Mouse (Mus musculus) splenic B cell, adult 2 months (primary cell): Measurements from ENCODE around the gene Socs7.
"Not testable (repeated sequence)": the region's sequence is repeated elsewhere in the genome, so short reads cannot be mapped to it uniquely, and the experiment has no call there.

Experiments
- DNase-seq: peaks from one replicate; pipeline ENCODE4 v3.0.0-alpha.2; 2011; ENCODE audit warnings: low read depth, low spot score
- H3K27me3 ChIP-seq: 2 replicates; pipeline ENCODE4 v1.6.1; 2012; ENCODE audit warnings: mild to moderate bottlenecking, low read length, moderate library complexity, mixed read lengths; ENCODE audit not compliant: control insufficient read depth, poor library complexity, insufficient read depth, severe bottlenecking
- H3K36me3 ChIP-seq: 2 replicates; pipeline ENCODE4 v1.6.1; 2012; ENCODE audit warnings: mild to moderate bottlenecking, low read length, moderate library complexity, mixed read lengths; ENCODE audit not compliant: control insufficient read depth, poor library complexity, insufficient read depth, severe bottlenecking

The Socs7 gene

GRCm38 (mm10) chr11:97355247-97355646 lies 7.1 kb upstream of the Socs7 start:
- Histone ChIP-seq H3K36me3 (no peaks in the 10 kb centered on the region), H3K27me3 (no peaks in the 10 kb centered on the region)
- no peak for DNase-seq

GRCm38 (mm10) chr11:97357663-97358062 lies 4.7 kb upstream of the Socs7 start:
- not testable (repeated sequence) for H3K36me3 ChIP-seq, H3K27me3 ChIP-seq
- peak; percentile 92 for DNase-seq

GRCm38 (mm10) chr11:97362649-97362942 lies 245 bp downstream of the Socs7 start:
- DNase-seq = no peak
- no peaks in the 10 kb centered on the region for H3K27me3 ChIP-seq
- H3K36me3 ChIP-seq = no peaks in the 10 kb centered on the region

GRCm38 (mm10) chr11:97362943-97363643 lies 742 bp downstream of the Socs7 start:
- Histone ChIP-seq H3K27me3 (no peaks in the 10 kb centered on the region), H3K36me3 (no peaks in the 10 kb centered on the region)
- DNase-seq = peak; percentile 42

GRCm38 (mm10) chr11:97363644-97363995 lies 1.3 kb downstream of the Socs7 start:
- H3K27me3 ChIP-seq = no peaks in the 10 kb centered on the region
- DNase-seq = no peak
- no peaks in the 10 kb centered on the region for H3K36me3 ChIP-seq

GRCm38 (mm10) chr11:97365556-97365955 lies 3.2 kb downstream of the Socs7 start:
- no peaks in the 10 kb centered on the region for H3K36me3 ChIP-seq
- DNase-seq = no peak
- H3K27me3 ChIP-seq = no peaks in the 10 kb centered on the region

GRCm38 (mm10) chr11:97368501-97368900 lies 6.2 kb downstream of the Socs7 start:
- no peak for DNase-seq
- H3K36me3 ChIP-seq = no peaks in the 10 kb centered on the region

GRCm38 (mm10) chr11:97370329-97371091 lies 8.2 kb downstream of the Socs7 start:
- no peaks in the 10 kb centered on the region for H3K27me3 ChIP-seq
- DNase-seq = no peak
- H3K36me3 ChIP-seq = 0 out of 2 replicates have a peak, but pooled peaks cover 2% of the 10 kb centered on the region

More at GRCm38 (mm10) chr11:97368501-97368900, 6.2 kb downstream of the Socs7 start:
- H3K27me3 ChIP-seq = no peaks in the 10 kb centered on the region

- H3K27me3 ChIP-seq = no peaks in the 10 kb centered on the region
- H3K36me3 ChIP-seq = peaks cover 4% of the 10 kb centered on the region; the same call in 1 of the 2 replicates
- no peak for DNase-seq
Observed at GRCm38 (mm10) chr11:97372159-97372864, 10.0 kb downstream of the Socs7 start.

GRCm38 (mm10) chr11:97373402-97373801 lies 11.1 kb downstream of the Socs7 start:
- H3K36me3 ChIP-seq = peaks cover 4% of the 10 kb centered on the region; the same call in 1 of the 2 replicates
- no peaks in the 10 kb centered on the region for H3K27me3 ChIP-seq
- no peak for DNase-seq

GRCm38 (mm10) chr11:97380036-97380435 lies 17.7 kb downstream of the Socs7 start:
- H3K27me3 ChIP-seq = no peaks in the 10 kb centered on the region
- peaks cover 7% of the 10 kb centered on the region; the same call in 1 of the 2 replicates for H3K36me3 ChIP-seq
- DNase-seq = no peak

GRCm38 (mm10) chr11:97383017-97383416 lies 20.7 kb downstream of the Socs7 start:
- DNase-seq = no peak
- H3K27me3 ChIP-seq = no peaks in the 10 kb centered on the region
- peaks cover 5% of the 10 kb centered on the region; the same call in 1 of the 2 replicates for H3K36me3 ChIP-seq

- DNase-seq = no peak
- Histone ChIP-seq H3K36me3 (peaks cover 5% of the 10 kb centered on the region; the same call in 1 of the 2 replicates), H3K27me3 (no peaks in the 10 kb centered on the region)
Observed at GRCm38 (mm10) chr11:97383764-97384163, 21.4 kb downstream of the Socs7 start.

- no peak for DNase-seq
- Histone ChIP-seq H3K36me3 (peaks cover 6% of the 10 kb centered on the region), H3K27me3 (no peaks in the 10 kb centered on the region)
Observed at GRCm38 (mm10) chr11:97387811-97388210, 25.5 kb downstream of the Socs7 start.

- peaks cover 4% of the 10 kb centered on the region; the same call in 1 of the 2 replicates for H3K36me3 ChIP-seq
Observed at GRCm38 (mm10) chr11:97389127-97389526, 26.8 kb downstream of the Socs7 start.

More at GRCm38 (mm10) chr11:97389127-97389526, 26.8 kb downstream of the Socs7 start:
- DNase-seq = no peak
- no peaks in the 10 kb centered on the region for H3K27me3 ChIP-seq
